Mouse (Mus musculus): ENCODE measurements around the gene Mrpl37. TPM values are rescaled to one million over a fixed set of nuclear protein-coding genes. Genes with fewer than 3 reads are reported as not detected.

The Mrpl37 gene
- polyA plus RNA-seq, 1 experiment from 2014 or later = 91.0 TPM

DNA sequence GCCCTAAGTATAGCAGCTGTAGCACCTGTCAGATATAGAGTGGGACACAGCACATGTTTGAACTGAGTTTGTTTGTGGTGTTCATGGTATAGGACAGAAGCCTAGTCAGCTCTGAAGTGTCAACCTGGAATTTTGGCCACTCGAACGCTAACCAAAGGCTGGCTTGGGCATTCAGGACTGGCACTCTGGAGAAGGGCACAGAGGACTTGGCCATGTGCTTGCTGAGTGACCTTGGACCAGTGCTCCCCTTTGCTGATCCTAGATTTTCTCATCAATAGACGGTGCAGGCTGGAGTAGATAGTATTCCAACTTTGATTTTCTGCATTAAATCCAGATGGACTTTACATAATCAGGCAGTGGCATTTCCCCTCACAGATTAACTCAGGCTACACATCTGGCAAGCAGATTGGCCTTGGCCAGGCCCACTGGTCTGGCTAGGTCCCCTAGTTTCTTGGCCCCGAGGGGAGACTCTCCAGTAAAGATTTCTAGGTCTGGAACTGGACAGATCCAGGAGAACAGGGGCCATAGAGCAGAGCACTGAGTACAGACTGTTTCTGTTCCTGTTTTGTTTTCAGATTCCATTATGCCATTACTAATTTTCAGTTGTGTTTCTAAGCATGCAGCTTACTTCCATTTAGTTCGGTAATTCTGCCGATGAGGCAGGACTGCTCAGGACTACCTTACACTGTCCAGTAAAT is 53.4 kb downstream of the Mrpl37 start:
- no peak overlapping the region for H3K9ac ChIP-seq (replicated peaks)
- H3K4me3 ChIP-seq = no peak overlapping the region
- H3K36me3 ChIP-seq = peaks cover 22% of the 10 kb centered on the region
- no peak overlapping the region for H3K4me2 ChIP-seq (replicated peaks)
- 87% methylated on average over 6 of the region's 6 CpGs for WGBS
- ATAC-seq (ENCODE audit: low FRiP score, low read depth) = no peak
- no peaks in the 10 kb centered on the region for H3K27me3 ChIP-seq
- H3K9me3 ChIP-seq = no peaks in the 10 kb centered on the region
- peaks cover 34% of the 10 kb centered on the region for H3K4me1 ChIP-seq
- no peak overlapping the region for H3K27ac ChIP-seq (replicated peaks)

DNA sequence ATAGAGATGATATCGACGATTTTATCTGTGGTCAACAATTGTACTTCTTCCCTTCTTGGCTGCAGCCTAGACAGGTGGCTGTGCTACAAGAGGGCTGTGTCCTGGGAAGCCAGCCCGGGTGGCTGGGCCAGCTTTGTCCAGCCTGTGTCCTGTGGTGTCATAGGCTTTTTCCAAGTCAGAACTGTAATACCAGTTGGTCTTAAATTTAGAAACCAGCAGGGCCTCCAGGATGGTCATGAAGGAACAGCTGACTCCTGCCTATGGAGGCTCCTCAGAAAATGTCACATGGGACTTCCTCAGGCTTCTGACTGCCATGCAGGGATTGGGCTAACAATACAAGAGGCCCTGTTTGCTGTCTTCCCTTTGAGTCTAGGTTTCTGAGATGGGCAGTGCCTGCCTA is 54.1 kb downstream of the Mrpl37 start:
- Histone ChIP-seq H3K4me3 (no peak overlapping the region), H3K9ac (replicated peaks) (no peak overlapping the region), H3K27me3 (no peaks in the 10 kb centered on the region), H3K4me2 (replicated peaks) (no peak overlapping the region), H3K4me1 (peaks cover 27% of the 10 kb centered on the region), H3K36me3 (peaks cover 22% of the 10 kb centered on the region), H3K27ac (replicated peaks) (0 out of 2 replicates have a peak overlapping the region, but pooled peaks have one; percentile 15), H3K9me3 (no peaks in the 10 kb centered on the region)
- 85% methylated on average over 3 of the region's 3 CpGs for WGBS
- no peak for ATAC-seq (ENCODE audit: low FRiP score, low read depth)

DNA sequence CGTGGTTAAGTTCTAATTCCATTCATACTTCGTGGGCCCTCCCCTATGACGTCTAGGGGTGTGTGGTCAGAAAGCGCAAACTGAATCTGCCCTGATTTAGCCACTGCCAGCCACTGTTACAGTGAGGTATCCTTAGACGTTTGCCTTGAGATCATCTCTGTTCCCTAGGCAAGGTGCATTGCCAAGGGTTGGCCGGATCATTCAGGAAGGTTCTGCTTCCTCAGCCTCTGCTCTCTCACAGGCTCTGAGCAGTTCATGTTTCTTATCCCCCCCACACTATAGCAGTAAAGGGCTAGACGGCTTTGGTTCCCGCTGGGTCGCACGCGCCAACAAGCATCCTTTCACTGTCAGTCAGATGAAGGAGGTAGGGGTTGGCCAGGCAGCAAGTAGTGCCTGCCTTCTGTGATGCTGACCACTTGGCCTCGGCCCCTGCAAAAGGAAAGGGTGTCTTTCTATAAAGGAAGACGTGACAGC is 54.6 kb downstream of the Mrpl37 start:
- Histone ChIP-seq H3K27me3 (no peaks in the 10 kb centered on the region), H3K36me3 (peaks cover 22% of the 10 kb centered on the region), H3K4me2 (replicated peaks) (no peak overlapping the region), H3K4me1 (peaks cover 23% of the 10 kb centered on the region), H3K9me3 (no peaks in the 10 kb centered on the region), H3K27ac (replicated peaks) (0 out of 2 replicates have a peak overlapping the region, but pooled peaks have one; percentile 15), H3K9ac (replicated peaks) (no peak overlapping the region), H3K4me3 (no peak overlapping the region)
- ATAC-seq (ENCODE audit: low FRiP score, low read depth) = no peak
- 73% methylated on average over 13 of the region's 13 CpGs for WGBS

DNA sequence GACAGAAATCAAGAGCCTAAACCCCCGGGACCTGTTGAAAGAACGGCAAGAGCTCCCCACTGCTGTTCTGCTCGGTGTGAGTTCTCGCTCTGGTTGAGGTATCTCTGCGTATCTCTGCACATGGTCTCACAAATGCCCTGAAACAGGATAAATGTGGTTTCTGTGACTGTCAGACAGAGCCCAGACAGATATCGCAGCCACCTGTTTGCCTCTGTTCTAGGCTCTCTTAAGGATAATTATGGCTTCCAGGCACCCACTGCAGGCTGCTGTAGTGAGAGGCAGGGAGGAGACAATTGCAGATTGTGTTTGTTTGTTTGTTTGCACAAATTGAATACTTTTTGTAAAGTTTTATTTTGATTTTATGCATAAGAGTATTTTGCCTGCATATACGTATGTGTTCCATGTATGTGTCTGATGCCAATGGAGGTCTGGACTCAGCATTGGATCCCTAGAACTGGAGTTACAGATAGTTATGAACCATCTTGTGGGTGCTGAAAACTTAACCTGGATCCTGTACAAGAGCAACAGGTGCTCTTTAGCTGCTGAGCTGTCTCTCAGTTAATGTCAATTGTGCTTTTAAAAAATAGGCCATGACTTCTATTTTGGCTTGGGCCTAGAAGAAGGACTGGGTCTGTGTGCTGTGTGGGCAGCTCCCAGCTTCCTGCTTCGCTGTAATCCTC is 55.2 kb downstream of the Mrpl37 start:
- Histone ChIP-seq H3K9me3 (no peaks in the 10 kb centered on the region), H3K9ac (replicated peaks) (no peak overlapping the region), H3K4me3 (no peak overlapping the region), H3K4me1 (peaks cover 20% of the 10 kb centered on the region), H3K27ac (replicated peaks) (no peak overlapping the region), H3K27me3 (no peaks in the 10 kb centered on the region), H3K4me2 (replicated peaks) (no peak overlapping the region), H3K36me3 (peaks cover 22% of the 10 kb centered on the region)
- 95% methylated on average over 8 of the region's 8 CpGs for WGBS
- no peak for ATAC-seq (ENCODE audit: low FRiP score, low read depth)

DNA sequence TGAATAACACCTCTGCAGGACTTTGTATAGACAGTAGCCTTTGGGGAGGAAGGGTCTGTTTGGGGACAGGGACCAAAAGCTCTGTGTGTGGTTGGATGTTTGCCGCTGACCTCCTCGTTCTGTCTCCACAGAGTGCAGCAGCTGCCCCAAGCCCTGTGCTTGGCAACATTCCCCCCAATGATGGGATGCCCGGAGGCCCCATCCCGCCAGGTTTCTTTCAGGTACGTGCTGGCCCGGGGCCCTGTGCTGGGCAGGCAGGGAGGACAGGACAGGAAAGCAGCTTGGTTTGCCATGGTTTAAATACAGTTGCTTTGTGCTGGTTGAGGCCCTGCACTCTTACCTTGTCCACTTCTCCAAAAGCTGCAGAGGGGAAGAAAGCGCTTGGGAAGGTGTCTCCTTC is 57.1 kb downstream of the Mrpl37 start:
- 91% methylated on average over 7 of the region's 7 CpGs for WGBS
- Histone ChIP-seq H3K4me3 (no peak overlapping the region), H3K36me3 (peaks cover 19% of the 10 kb centered on the region), H3K4me2 (replicated peaks) (no peak overlapping the region), H3K27ac (replicated peaks) (no peak overlapping the region), H3K9me3 (no peaks in the 10 kb centered on the region), H3K9ac (replicated peaks) (no peak overlapping the region), H3K27me3 (no peaks in the 10 kb centered on the region), H3K4me1 (peaks cover 9% of the 10 kb centered on the region)
- no peak for ATAC-seq (ENCODE audit: low FRiP score, low read depth)

DNA sequence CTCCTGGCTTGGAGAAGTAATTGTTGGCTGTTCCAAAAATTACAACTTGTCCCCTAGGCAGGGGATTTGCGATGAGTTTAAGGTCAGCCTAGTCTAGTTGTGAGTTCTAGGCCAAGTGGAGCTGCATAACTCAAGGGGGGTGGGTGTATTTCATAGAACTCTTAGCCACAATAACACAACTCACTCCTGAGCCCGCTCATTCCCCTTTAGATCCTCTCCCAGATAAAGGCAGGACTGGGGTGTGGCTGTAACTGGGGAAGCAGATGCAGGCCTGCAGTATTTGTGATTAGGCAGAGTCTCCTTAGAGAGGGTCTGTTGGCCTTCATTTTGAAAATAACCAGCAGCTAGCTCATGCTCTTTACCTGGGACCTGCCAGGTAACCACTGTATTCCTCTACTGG is 58.5 kb downstream of the Mrpl37 start:
- Histone ChIP-seq H3K27ac (replicated peaks) (no peak overlapping the region), H3K4me1 (peaks cover 20% of the 10 kb centered on the region), H3K4me3 (no peak overlapping the region), H3K9me3 (no peaks in the 10 kb centered on the region), H3K9ac (replicated peaks) (no peak overlapping the region), H3K27me3 (no peaks in the 10 kb centered on the region), H3K4me2 (replicated peaks) (no peak overlapping the region), H3K36me3 (peaks cover 19% of the 10 kb centered on the region)
- 93% methylated on average over 2 of the region's 2 CpGs for WGBS
- ATAC-seq (ENCODE audit: low FRiP score, low read depth) = no peak

DNA sequence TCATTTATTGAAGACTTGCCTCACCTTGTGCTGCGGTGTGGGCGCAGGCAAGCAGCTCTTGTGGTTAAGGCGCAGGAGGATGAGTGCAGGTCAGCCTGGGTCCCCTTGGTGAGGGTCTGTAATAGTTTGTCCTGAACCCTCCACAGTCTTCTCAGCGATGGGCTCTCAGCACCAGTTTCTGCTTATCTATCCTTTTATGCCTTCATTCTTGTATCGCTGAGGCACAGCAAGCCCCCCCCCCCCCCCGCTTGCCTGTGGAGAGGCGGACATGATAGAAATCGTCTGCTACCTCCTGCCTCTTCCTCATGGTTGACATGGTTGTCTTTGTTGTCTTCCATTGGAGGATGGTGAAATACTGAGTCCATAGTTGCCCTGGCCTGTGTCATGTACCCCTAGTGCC is 59.3 kb downstream of the Mrpl37 start:
- no peak overlapping the region for H3K9ac ChIP-seq (replicated peaks)
- no peak overlapping the region for H3K4me3 ChIP-seq
- no peak overlapping the region for H3K27ac ChIP-seq (replicated peaks)
- H3K4me2 ChIP-seq (replicated peaks) = no peak overlapping the region
- H3K9me3 ChIP-seq = no peaks in the 10 kb centered on the region
- peaks cover 28% of the 10 kb centered on the region for H3K4me1 ChIP-seq
- no peaks in the 10 kb centered on the region for H3K27me3 ChIP-seq
- ATAC-seq (ENCODE audit: low FRiP score, low read depth) = no peak
- WGBS = 90% methylated on average over 8 of the region's 8 CpGs
- peaks cover 19% of the 10 kb centered on the region for H3K36me3 ChIP-seq

DNA sequence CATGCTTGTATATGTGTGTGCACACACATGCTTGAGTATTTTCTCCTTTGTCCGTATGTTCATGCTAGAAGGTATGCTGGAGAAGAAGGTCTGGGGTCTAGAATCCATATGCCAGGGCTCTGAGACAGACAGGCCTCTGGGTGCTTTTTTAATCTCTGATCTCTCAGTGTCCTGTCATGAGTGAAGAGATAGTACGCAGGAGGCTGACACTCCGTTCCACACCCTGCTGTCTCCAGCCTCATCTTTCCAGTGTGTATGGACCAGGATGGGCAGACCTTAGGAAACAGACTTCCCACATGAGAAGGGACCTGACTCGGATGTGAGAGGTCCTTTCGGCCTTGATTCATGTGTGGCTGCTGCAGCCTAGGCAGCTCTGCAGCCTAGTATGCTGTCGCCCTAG is 59.9 kb downstream of the Mrpl37 start:
- WGBS = 93% methylated on average over 6 of the region's 6 CpGs
- peaks cover 18% of the 10 kb centered on the region for H3K36me3 ChIP-seq
- H3K9ac ChIP-seq (replicated peaks) = no peak overlapping the region
- H3K4me1 ChIP-seq = peaks cover 33% of the 10 kb centered on the region
- H3K9me3 ChIP-seq = no peaks in the 10 kb centered on the region
- no peak overlapping the region for H3K27ac ChIP-seq (replicated peaks)
- no peak overlapping the region for H3K4me2 ChIP-seq (replicated peaks)
- no peaks in the 10 kb centered on the region for H3K27me3 ChIP-seq
- ATAC-seq (ENCODE audit: low FRiP score, low read depth) = no peak
- H3K4me3 ChIP-seq = no peak overlapping the region

DNA sequence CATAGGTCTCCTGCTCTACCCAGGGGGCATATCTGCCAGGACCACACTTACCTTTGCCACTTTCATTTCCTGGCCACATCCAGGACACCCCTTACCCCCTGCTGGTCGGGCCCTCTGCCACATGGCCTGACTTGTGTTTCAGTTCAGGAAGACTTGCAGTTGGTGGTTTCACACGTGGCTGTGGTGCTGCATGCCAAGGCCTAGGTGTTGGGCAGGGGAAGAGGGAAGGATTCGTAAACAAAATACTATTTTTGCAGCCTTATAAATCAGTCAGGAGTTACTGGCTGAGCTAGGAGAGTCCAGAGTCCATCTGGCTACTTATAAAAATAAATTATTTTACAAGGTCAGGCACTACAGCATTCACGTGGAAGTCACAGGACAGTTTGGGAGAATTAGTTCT is 60.4 kb downstream of the Mrpl37 start:
- no peak for ATAC-seq (ENCODE audit: low FRiP score, low read depth)
- 90% methylated on average over 4 of the region's 4 CpGs for WGBS
- Histone ChIP-seq H3K9me3 (no peaks in the 10 kb centered on the region), H3K4me3 (no peak overlapping the region), H3K36me3 (peaks cover 15% of the 10 kb centered on the region), H3K9ac (replicated peaks) (no peak overlapping the region), H3K4me1 (peaks cover 39% of the 10 kb centered on the region), H3K27me3 (no peaks in the 10 kb centered on the region), H3K4me2 (replicated peaks) (no peak overlapping the region), H3K27ac (replicated peaks) (no peak overlapping the region)

Other genes with a start within 250 kb of the Mrpl37 start
- 277 and 309 TPM in 2 replicates for gene Ssbp3, start 156.2 kb downstream of the Mrpl37 start, polyA plus RNA-seq (2016; fragmentation: Nextera tagmentation; extraction: Ambion mirVana)
- gene Cyb5rl, start 120 bp upstream of the Mrpl37 start, polyA plus RNA-seq (2016; fragmentation: Nextera tagmentation; extraction: Ambion mirVana) = 5.8 and 9.5 TPM in 2 replicates
- 0.06 and 0.09 TPM in 2 replicates for gene Cdcp2, start 30.0 kb upstream of the Mrpl37 start, polyA plus RNA-seq (2016; fragmentation: Nextera tagmentation; extraction: Ambion mirVana)
- 327 and 347 TPM in 2 replicates for gene Tmem59, start 111.5 kb upstream of the Mrpl37 start, polyA plus RNA-seq (2016; fragmentation: Nextera tagmentation; extraction: Ambion mirVana)
- gene Tceanc2, start 112.2 kb upstream of the Mrpl37 start, polyA plus RNA-seq (2016; fragmentation: Nextera tagmentation; extraction: Ambion mirVana) = 28.3 and 37.2 TPM in 2 replicates
- not detected in 2 replicates for gene Ldlrad1, start 142.3 kb upstream of the Mrpl37 start, polyA plus RNA-seq (2016; fragmentation: Nextera tagmentation; extraction: Ambion mirVana)
- 59.3 and 61.0 TPM in 2 replicates for gene Lrrc42, start 186.7 kb upstream of the Mrpl37 start, polyA plus RNA-seq (2016; fragmentation: Nextera tagmentation; extraction: Ambion mirVana)
- 37.2 and 39.1 TPM in 2 replicates for gene Hspb11, start 186.7 kb upstream of the Mrpl37 start, polyA plus RNA-seq (2016; fragmentation: Nextera tagmentation; extraction: Ambion mirVana)
- not detected in 2 replicates for gene Dio1, start 240.3 kb upstream of the Mrpl37 start, polyA plus RNA-seq (2016; fragmentation: Nextera tagmentation; extraction: Ambion mirVana)
- 39.6 and 41.9 TPM in 2 replicates for gene Yipf1, start 247.5 kb upstream of the Mrpl37 start, polyA plus RNA-seq (2016; fragmentation: Nextera tagmentation; extraction: Ambion mirVana)

Data from midbrain, embryonic 12.5 days (tissue).